Mouse (Mus musculus) 3134 (cell line): ENCODE measurements around the gene Olfr734.

ENCODE experiments used
- DNase-seq: peaks from one replicate; pipeline ENCODE4 v3.0.0-alpha.2; 2011; ENCODE audit warnings: low spot score; ENCODE audit not compliant: insufficient read length; ENCODE audit errors: extremely low read depth

Gene Olfr734

GRCm38 (mm10) chr14:50326661-50327060 is at the start of gene Olfr734:
Gene Olfr734 (minus strand): TSS chr14:50326761.
- DNase-seq: no peak

GRCm38 (mm10) chr14:50363561-50363960 is 37.0 kb upstream of the Olfr734 start:
- no peak for DNase-seq

GRCm38 (mm10) chr14:50360480-50360879 is 33.9 kb upstream of the Olfr734 start:
- DNase-seq: no peak

- DNase-seq: no peak
These were observed 31.0 kb upstream of the Olfr734 start, which contains the start of gene Tlr11 for GRCm38 (mm10) chr14:50357593-50357992. Gene Tlr11 (plus strand): TSS chr14:50357914.

GRCm38 (mm10) chr14:50356725-50357124 is 30.2 kb upstream of the Olfr734 start:
- DNase-seq: no peak

GRCm38 (mm10) chr14:50352438-50352837 is 25.9 kb upstream of the Olfr734 start:
- no peak for DNase-seq

GRCm38 (mm10) chr14:50348796-50349195 is 22.2 kb upstream of the Olfr734 start, which contains the start of gene Olfr735:
Gene Olfr735 (minus strand): TSS chr14:50348872.
- DNase-seq: no peak

- DNase-seq: no peak
These were observed 25.1 kb downstream of the Olfr734 start, which contains the start of gene Olfr733 for GRCm38 (mm10) chr14:50301422-50301821. Gene Olfr733 (minus strand): TSS chr14:50301522.

- DNase-seq: no peak
These were observed 42.5 kb downstream of the Olfr734 start, which contains the start of gene Olfr732 for GRCm38 (mm10) chr14:50284106-50284505. Gene Olfr732 (minus strand): TSS chr14:50284206.
